Mouse (Mus musculus): ENCODE measurements around the gene Gdnf.

Gdnf gene

GRCm38 (mm10) chr15:7810556-7811252, at the start of gene Gdnf:
Gdnf (plus strand) TSS chr15:7810846.
- no peak for DNase-seq (ENCODE audit: low spot score in 2 of 2)

- no peak for DNase-seq (ENCODE audit: low spot score in 2 of 2)
Measured at GRCm38 (mm10) chr15:7767166-7767565, 43.5 kb upstream of the Gdnf start.

GRCm38 (mm10) chr15:7772983-7773382, 37.7 kb upstream of the Gdnf start:
- no peak for DNase-seq (ENCODE audit: low spot score in 2 of 2)

DNA sequence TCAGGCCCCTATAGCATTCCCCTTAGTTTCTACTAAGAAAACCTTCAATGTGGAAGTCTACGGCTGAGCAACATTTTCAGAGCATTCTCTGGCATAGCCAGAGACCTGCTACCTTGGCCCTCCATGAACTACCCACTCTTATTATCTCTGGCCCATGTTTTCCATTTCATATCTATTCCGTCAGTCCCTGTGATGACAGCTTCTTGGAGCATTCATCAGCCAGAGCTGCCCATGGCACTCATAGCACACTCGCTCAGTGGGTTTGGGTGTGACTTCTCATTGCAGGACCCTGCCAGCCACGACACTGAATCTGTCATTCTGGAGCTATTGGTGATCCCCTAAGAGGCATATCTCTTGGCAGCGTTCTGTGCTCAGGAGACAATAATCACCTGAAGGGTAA, 29.1 kb upstream of the Gdnf start:
- no peak for DNase-seq (ENCODE audit: low spot score in 2 of 2)

- no peak for DNase-seq (ENCODE audit: low spot score in 2 of 2)
Measured at GRCm38 (mm10) chr15:7809841-7810391, 730 bp upstream of the Gdnf start.

DNA sequence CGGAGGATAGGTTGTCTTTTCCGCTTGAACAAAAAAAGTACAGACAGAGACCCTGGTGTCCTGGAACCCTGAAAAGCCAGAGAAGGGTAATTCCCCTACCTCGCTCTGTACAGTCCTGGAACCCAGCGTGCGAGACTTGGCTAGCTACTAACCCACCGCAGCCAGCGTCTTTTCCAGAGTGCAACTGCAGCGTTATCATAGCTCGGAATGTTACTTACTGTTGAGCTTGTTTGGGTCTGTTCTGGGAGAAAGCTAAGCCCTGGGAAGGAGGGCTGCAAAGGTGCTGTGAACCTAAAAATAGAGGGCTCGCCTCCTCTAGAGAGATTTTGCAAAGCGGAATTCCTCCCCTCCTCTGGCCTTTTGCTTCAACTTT, 593 bp downstream of the Gdnf start:
- DNase-seq (ENCODE audit: low spot score in 2 of 2) = no peak

- DNase-seq (ENCODE audit: low spot score in 2 of 2) = no peak
Measured at GRCm38 (mm10) chr15:7811856-7812733, 1.4 kb downstream of the Gdnf start.

GRCm38 (mm10) chr15:7812872-7813530, 2.4 kb downstream of the Gdnf start:
- peak in 1 of 2 experiments; percentile 78 for DNase-seq (ENCODE audit: low spot score in 2 of 2)

DNA sequence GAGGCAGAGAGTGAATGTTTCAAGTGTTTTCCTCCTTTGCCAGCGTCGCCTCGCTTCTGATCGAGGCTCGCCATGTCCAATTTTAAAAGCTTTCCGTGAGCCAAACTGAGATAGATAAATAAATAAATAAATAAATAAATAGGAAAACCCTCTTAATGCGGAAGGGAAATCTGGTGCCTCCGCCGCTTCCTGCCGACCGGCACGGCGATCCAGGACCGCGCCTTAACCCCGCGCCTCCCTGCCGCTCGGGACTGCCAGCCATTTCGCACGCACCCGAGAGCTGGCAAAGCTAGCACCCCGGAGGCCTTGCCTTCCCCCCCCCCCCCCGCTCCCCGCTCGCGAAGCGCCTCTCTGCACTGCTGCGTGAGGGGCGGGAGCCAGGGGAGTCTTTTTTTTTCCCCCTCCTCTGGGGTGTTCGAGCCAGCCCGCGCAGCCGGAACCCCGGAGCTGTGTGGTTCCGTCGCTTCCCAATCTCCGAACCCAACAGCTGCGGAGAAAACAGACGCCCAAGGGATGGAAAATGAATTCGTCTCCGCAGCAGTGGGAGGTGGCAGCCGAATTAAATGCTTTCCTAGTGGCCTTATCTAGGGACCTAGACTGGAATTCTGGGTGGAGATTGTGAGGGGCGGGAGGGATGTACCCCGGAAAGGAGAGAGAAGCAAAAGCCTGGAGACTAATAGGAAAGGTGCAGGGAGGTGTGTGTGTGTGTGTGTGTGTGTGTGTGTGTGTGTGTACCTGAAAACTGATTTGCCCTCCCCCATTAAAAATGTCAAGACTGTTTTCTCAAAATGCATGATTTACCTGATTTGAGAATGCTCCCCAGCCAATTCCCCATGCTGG, 3.1 kb downstream of the Gdnf start:
- peak in 1 of 2 experiments; percentile 9 for DNase-seq (ENCODE audit: low spot score in 2 of 2)

DNA sequence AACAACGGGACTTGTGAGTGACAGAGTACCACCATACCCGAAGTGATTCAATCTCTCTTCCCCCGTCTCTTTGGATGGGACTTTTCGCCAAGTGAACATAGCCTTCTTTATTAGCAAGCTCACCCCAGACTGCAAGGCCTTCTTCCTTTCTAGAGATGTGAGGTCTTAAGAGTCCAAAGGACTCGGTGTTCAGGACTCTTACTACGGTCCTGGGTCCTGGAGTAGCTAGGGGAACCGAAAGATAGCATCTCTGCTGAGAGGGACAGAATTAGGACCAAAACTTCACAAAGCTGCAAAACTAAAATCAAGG, 3.7 kb downstream of the Gdnf start:
- DNase-seq (ENCODE audit: low spot score in 2 of 2) = no peak

GRCm38 (mm10) chr15:7814917-7815316, 4.3 kb downstream of the Gdnf start:
- DNase-seq (ENCODE audit: low spot score in 2 of 2) = no peak

DNA sequence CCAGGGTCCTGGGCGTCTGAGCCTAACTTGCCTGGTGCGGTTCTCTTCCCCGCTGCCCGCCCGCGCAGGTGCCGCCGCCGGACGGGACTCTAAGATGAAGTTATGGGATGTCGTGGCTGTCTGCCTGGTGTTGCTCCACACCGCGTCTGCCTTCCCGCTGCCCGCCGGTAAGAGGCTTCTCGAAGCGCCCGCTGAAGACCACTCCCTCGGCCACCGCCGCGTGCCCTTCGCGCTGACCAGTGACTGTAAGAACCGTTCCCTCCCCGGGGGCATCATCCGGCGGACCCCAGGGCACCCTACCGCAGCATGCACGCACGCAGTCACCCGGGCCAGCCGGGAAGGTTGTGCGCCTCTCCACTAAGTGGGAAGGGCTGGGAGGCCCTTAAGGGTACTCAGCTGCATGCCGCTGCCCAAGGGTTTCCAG, 4.9 kb downstream of the Gdnf start:
- DNase-seq (ENCODE audit: low spot score in 2 of 2) = no peak

GRCm38 (mm10) chr15:7823886-7824285, 13.2 kb downstream of the Gdnf start:
- no peak for DNase-seq (ENCODE audit: low spot score in 2 of 2)

DNA sequence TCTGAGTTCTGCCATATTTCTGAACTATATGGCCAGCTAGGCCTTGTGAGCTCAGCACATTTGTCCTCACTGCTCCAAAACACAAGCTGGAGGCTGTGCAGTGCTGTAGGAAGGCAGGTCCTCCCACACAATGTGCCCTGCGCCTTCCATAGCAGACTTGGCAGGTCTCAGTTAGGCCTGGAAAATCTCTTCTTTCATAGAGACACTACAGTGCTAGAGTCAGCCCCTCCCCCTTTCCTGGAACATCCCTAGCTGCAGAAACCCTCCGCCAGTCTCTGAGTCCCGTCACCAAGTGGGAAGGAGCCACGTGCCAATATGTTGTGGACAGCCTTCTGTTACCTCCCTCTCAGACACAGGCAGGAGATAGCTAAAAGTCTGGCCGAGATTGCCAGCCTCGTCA, 14.9 kb downstream of the Gdnf start:
- no peak for DNase-seq (ENCODE audit: low spot score in 2 of 2)

GRCm38 (mm10) chr15:7835404-7835803, 24.8 kb downstream of the Gdnf start:
- no peak for DNase-seq (ENCODE audit: low spot score in 2 of 2)

DNA sequence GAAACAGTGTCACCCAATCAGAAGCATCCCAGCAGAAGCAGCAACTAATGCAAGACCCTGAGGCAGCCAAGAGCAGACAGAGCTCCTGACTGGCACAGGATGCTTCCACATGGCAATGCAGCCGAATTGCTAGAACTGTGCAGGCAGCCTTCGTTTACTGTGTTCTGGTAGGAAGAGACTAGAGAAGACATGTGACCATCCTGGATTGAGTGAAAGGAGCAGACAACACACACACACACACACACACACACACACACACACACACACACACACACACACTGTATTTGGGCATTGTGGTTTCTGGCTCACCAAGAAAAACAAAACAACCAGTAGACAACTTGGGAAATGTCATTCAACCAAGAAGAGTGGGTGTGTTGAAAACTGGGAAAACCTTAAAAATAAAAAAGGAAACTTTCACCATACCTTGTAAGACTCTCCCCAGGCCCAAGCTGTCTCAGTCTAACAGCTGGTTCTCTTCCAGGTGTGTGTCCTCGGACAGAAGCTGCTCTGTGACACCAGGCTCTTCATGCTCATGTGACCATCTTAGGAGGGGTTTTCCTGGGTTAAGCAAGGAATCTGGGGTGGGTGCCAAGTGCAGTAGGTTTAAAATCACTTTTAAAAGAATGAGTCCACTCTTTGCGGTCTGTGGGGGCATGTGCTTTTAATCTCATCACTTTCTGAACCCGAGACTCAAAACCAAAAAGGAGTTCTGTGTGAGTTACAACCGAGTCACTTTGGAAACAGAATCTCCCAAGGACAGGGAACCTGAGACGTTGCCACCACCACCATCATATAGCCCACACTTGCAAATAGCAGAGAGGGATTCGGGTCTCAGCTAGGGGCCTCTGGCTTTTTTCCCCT, 27.6 kb downstream of the Gdnf start:
- no peak for DNase-seq (ENCODE audit: low spot score in 2 of 2)

GRCm38 (mm10) chr15:7838921-7839309, 28.3 kb downstream of the Gdnf start:
- DNase-seq (ENCODE audit: low spot score in 2 of 2) = no peak

DNA sequence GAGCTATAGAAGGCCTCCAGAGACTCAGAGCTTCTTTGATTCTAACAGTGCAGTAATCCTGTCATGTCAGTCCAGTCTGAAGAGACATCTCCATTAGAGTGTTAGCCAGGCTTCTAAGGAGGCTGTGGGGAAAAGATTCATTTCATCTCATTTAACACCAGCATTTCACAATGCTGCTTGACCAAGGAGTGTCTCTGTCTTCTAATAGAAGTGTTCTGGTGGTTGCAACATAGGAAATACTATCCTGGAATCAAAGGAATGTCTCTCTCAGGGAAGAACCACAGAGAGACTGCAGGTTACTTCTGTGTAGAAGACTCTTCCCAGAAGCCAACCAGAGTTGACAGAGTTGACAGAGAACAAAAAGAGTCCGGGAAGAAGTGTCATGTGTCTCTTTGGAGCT, 31.0 kb downstream of the Gdnf start:
- no peak for DNase-seq (ENCODE audit: low spot score in 2 of 2)

DNA sequence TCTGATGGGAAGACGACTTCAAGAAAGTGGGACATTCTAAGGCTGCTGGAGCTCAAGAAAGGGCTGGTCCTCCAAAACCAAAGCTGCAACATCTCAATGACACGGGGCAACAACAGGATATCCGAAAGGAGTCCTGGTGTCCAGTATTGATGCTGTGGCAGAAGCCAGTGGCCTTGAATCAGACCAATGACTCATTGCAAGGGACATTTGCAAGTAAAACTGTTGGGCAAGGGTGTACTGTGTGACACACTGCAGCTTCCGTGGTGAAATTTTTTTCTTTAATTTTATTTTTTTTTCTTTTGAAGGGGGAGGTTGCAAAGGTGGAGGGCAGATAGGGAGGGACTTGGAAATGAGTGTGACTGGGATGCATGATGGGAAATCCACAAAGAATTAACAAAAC, 31.8 kb downstream of the Gdnf start:
- no peak for DNase-seq (ENCODE audit: low spot score in 2 of 2)

GRCm38 (mm10) chr15:7857418-7857817, 46.8 kb downstream of the Gdnf start:
- no peak for DNase-seq (ENCODE audit: low spot score in 2 of 2)

DNA sequence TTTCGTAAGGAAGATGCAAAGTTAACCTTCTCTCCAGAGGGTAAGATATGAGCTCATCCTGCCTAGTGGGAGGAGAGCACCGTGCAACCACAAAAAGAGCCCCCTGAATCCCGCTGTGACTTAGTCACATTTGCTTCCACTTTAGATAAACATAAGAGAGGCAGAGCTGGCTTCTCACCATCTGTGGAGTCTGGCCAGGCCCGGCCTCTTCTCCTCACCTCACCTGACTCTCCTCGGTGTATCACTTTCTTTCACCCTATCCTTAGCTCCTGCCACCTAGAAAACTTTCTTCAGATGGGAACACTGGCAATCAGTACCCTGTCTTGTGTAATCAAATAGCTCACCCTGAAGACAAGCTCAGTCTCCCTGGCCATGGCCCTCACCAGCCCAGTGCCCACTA, 48.2 kb downstream of the Gdnf start:
- no peak for DNase-seq (ENCODE audit: low spot score in 2 of 2)
